Mouse (Mus musculus) forebrain, embryonic 12.5 days (tissue): ENCODE measurements at regions not wholly inside any gene's neighbourhood (a gene's known extent, or its start where the extent isn't known, plus 50 kb on each side); places are given as distances from the start of the nearest gene placed in this dataset.
A peak's percentile ranks its signal among the peaks of the same experiment; 100 is the strongest.

ENCODE experiments used
- ATAC-seq: fragments of 200-750 bp; cut with Nextera tagmentation; 2 replicates; pipeline ENCODE4 v1.8.0; 2017; ENCODE audit warnings: moderate TSS enrichment; ENCODE audit not compliant: low FRiP score
- H3K27ac ChIP-seq: fragments of 300-500 bp; sonication (generic); 2 replicates; pipeline ENCODE4 v1.5.1; 2016; ENCODE audit warnings: mild to moderate bottlenecking
- H3K27me3 ChIP-seq: fragments of 300-500 bp; sonication (generic); 2 replicates; pipeline ENCODE4 v1.6.1; 2016; ENCODE audit warnings: mild to moderate bottlenecking
- H3K36me3 ChIP-seq: fragments of 300-500 bp; sonication (generic); replicated peaks from 2 replicates; pipeline ENCODE4 v1.6.1; 2016; ENCODE audit warnings: mild to moderate bottlenecking
- H3K4me1 ChIP-seq: fragments of 300-500 bp; sonication (generic); 2 replicates; pipeline ENCODE4 v1.6.1; 2016
- H3K4me2 ChIP-seq: fragments of 300-500 bp; sonication (generic); 2 replicates; pipeline ENCODE4 v1.6.1; 2016; ENCODE audit warnings: mild to moderate bottlenecking, moderate library complexity
- H3K4me3 ChIP-seq: fragments of 300-500 bp; sonication (generic); replicated peaks from 2 replicates; pipeline ENCODE4 v1.5.1; 2016; ENCODE audit warnings: mild to moderate bottlenecking
- H3K9ac ChIP-seq: fragments of 300-500 bp; sonication (generic); 2 replicates; pipeline ENCODE4 v1.6.1; 2016; ENCODE audit warnings: mild to moderate bottlenecking
- H3K9me3 ChIP-seq: fragments of 300-500 bp; sonication (generic); 2 replicates; pipeline ENCODE4 v1.6.1; 2016
- WGBS: fragments of 180-500 bp; shearing (Covaris S2); methylation state at CpG from one replicate; pipeline ENCODE4 v1.1.7; 2016; 5-methylcytosine and 5-hydroxymethylcytosine counted together

DNA sequence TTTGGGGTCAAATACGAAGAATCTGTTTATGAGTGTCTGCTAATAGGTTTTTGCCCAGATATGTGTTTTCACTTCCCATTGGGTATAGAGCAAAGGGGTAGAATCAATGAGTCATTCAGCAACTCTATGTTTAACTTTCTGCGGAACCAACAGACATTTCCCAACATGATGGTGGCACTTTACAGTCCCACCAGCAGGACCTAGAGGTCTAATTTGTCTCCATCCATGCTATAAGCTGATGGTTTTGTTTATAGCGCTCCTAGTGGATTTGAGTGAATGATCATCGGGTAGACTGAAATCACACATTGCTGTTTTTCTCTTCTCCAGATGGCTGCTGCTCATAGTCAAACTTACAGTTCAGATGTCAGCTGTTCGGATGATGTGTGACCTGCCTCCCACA, 99.7 kb upstream of the Arid5b start:
- WGBS, result 89% methylated on average over 5 of the region's 5 CpGs

DNA sequence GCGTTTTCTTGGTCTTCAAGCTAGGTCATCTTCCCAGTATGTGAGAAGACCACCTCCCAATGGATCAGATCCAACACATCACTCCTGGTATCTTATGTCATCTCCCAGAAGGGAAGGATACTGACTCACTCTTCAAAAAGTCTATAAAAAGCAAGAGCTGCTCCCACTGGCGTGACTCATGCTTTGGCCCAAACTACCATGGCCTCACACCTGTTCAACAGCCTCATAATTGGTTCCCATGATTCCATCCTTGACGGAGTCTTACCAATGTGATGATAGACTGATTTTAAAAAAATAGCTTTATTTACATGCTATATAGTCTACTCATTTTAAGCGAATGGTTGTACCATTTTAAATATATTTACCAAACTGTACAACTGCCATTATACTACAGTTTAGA, 98.9 kb upstream of the Arid5b start:
- H3K4me1 ChIP-seq, result no peaks in the 10 kb centered on the region
- H3K9ac ChIP-seq, result no peak overlapping the region
- no peak overlapping the region for H3K27ac ChIP-seq
- 95% methylated on average over 4 of the region's 4 CpGs for WGBS
- no peaks in the 10 kb centered on the region for H3K36me3 ChIP-seq
- ATAC-seq, result no peak
- no peak overlapping the region for H3K4me3 ChIP-seq
- no peaks in the 10 kb centered on the region for H3K27me3 ChIP-seq
- no peak overlapping the region for H3K4me2 ChIP-seq
- H3K9me3 ChIP-seq, result no peaks in the 10 kb centered on the region

More for the DNA sequence above, 99.7 kb upstream of the Arid5b start:
- Histone ChIP-seq H3K27me3 (no peaks in the 10 kb centered on the region), H3K9ac (no peak overlapping the region), H3K9me3 (no peaks in the 10 kb centered on the region), H3K4me2 (no peak overlapping the region), H3K4me3 (no peak overlapping the region), H3K27ac (no peak overlapping the region), H3K36me3 (no peaks in the 10 kb centered on the region), H3K4me1 (no peaks in the 10 kb centered on the region)
- ATAC-seq, result no peak

DNA sequence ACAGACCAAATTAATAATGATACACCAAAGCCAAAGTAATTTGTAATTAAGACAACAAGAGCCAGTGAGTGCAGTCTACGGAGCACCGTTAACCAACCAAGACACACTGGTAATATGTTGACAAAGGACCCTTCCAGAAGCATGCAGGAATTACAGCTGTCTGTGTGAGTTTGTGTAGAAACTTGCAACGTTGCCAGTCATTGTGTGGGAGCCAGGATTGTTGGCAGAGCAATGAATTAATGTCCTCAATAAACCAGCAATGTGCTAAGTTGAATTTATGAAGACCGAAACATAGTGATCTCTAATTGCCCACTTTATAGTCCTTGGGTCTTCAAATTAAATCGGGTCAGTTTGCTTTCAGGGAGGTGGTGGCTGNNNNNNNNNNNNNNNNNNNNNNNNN, 95.3 kb upstream of the Arid5b start:
- no peaks in the 10 kb centered on the region for H3K27me3 ChIP-seq
- ATAC-seq, result no peak
- H3K9me3 ChIP-seq, result no peaks in the 10 kb centered on the region
- H3K27ac ChIP-seq, result no peak overlapping the region
- no peaks in the 10 kb centered on the region for H3K4me1 ChIP-seq
- H3K36me3 ChIP-seq, result no peaks in the 10 kb centered on the region
- H3K4me2 ChIP-seq, result no peak overlapping the region
- H3K9ac ChIP-seq, result no peak overlapping the region
- WGBS, result 78% methylated on average over 5 of the region's 5 CpGs
- H3K4me3 ChIP-seq, result no peak overlapping the region

DNA sequence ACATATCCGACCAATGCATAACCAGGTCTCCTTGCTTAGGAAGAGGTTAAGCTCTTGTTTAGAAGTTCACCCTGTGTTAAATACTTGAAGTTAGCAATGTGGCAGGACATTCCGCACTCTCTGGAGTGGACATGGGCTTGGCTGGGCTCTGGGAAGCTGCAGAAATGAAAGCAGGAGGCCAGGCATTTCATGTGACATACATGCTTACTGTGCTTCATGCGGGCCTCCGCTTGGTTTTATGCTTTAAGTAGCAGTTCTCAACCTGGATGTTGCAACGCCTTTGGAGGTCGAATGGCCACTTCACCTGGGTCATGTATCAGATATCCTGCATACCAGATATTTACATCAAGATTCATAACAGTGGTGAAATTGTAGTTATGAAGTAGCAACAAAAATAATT, 93.2 kb upstream of the Arid5b start:
- no peak overlapping the region for H3K9ac ChIP-seq
- H3K4me1 ChIP-seq, result no peaks in the 10 kb centered on the region
- ATAC-seq, result no peak
- H3K4me2 ChIP-seq, result no peak overlapping the region
- no peaks in the 10 kb centered on the region for H3K36me3 ChIP-seq
- H3K27ac ChIP-seq, result no peak overlapping the region
- no peaks in the 10 kb centered on the region for H3K9me3 ChIP-seq
- WGBS, result 94% methylated on average over 6 of the region's 6 CpGs
- H3K27me3 ChIP-seq, result no peaks in the 10 kb centered on the region
- H3K4me3 ChIP-seq, result no peak overlapping the region

DNA sequence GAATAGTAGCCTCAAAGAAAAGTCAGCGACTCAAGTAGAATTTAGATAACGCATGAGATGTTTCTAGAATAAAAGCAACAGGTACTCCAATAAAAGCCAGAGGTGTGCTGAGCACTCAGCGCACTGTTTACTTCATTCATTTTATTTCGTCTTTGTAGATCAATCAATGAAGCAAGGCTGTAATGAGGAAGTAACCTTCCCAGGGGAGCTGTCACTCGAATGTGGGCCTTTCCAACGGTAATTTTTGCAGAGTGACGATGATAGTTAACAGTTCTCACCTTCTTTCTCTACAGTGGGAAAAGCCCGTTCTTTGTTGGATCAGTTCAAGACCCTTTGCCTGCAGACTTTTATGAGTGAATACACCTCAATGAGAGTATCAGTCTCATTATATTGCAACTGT, 92.4 kb upstream of the Arid5b start:
- Histone ChIP-seq H3K36me3 (no peaks in the 10 kb centered on the region), H3K4me1 (no peaks in the 10 kb centered on the region), H3K9ac (no peak overlapping the region), H3K27ac (no peak overlapping the region), H3K4me3 (no peak overlapping the region), H3K4me2 (no peak overlapping the region), H3K9me3 (no peaks in the 10 kb centered on the region), H3K27me3 (no peaks in the 10 kb centered on the region)
- no peak for ATAC-seq
- 91% methylated on average over 8 of the region's 8 CpGs for WGBS

DNA sequence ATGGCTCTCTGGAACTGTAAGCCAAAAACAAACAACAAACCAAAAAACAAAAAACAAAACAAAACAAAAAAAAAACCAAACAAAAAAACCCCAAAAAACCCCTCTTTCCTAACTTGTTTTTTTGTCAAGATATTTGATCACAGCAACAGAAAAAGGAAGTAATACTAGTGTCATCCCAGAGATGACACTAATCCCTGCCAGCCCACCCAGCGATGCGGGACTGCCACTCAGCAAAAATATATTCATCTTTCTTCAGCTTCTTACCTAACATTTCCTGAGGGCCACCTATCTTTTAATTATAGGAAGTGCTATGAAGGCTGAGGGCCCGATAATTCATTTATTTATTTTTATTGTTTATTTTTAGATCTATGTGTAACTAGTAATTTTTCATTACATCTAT, 88.3 kb upstream of the Arid5b start:
- Histone ChIP-seq H3K9ac (no peak overlapping the region), H3K27ac (no peak overlapping the region)
- WGBS, result 97% methylated on average over 3 of the region's 3 CpGs

DNA sequence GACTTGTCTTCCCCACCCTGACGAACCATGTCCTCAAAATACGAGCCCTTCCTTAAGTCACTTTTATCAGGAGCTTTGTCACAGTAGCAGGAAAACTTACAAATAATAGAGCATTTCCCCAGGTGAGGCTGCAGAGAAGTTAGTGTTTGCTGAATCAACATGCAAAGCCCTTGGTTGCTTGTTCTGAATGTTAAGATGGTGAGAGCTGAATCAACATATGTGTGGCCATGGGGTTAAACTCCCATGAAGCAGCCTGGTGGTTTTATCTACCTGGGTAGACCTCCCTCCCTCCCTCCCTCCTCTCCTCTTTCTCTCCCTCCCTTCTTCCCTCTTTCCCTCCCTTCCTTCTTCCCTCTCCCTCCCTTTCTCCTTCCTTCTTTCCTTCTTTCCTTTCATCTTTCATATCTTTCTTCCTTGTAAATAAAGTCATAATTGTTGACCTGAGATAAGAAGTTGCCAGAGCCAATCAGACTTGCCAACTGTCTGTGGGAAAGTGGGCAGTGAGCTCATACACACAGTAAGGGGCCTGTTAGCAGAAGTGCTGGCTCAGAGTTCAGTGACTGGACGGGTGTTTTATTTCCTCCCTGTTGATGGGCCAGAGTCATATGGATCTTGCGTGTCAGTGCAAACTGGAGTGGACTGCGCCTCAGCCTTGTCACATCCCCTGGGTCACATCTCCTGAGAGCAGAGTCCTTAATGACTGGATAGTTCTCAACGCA, 82.4 kb upstream of the Arid5b start:
- Histone ChIP-seq H3K36me3 (no peaks in the 10 kb centered on the region), H3K27ac (no peak overlapping the region), H3K4me3 (no peak overlapping the region), H3K4me1 (peaks cover 3% of the 10 kb centered on the region), H3K9ac (no peak overlapping the region), H3K9me3 (peaks cover 5% of the 10 kb centered on the region; the same call in 1 of the 2 replicates), H3K4me2 (no peak overlapping the region), H3K27me3 (no peaks in the 10 kb centered on the region)
- ATAC-seq, result no peak
- 87% methylated on average over 6 of the region's 6 CpGs for WGBS

More for the DNA sequence above, 88.3 kb upstream of the Arid5b start:
- Histone ChIP-seq H3K4me1 (no peaks in the 10 kb centered on the region), H3K9me3 (peaks cover 5% of the 10 kb centered on the region; the same call in 1 of the 2 replicates), H3K4me2 (no peak overlapping the region), H3K27me3 (no peaks in the 10 kb centered on the region), H3K36me3 (no peaks in the 10 kb centered on the region), H3K4me3 (no peak overlapping the region)
- no peak for ATAC-seq

DNA sequence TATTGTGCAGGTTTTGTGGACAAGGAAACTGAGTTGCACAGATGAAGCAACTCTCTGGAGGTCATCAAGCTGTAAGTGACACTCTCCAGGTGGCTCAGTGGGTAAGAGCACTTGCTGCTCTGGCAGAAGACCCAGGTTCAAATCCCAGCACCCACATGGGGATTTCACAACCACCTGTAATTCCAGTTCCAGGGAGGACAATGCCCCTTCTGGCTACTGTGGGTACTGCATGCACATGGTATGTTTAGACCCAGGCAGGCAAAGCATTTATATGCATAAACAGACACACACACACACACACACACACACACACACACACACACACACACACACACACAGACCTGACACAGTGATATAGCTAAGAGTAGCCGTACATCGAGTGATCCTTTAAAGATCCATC, 80.6 kb upstream of the Arid5b start:
- H3K4me1 ChIP-seq, result peaks cover 18% of the 10 kb centered on the region
- H3K27ac ChIP-seq, result no peak overlapping the region
- H3K9ac ChIP-seq, result no peak overlapping the region
- H3K27me3 ChIP-seq, result no peaks in the 10 kb centered on the region
- 100% methylated on average over 2 of the region's 2 CpGs for WGBS
- H3K36me3 ChIP-seq, result no peaks in the 10 kb centered on the region
- ATAC-seq, result no peak
- H3K4me2 ChIP-seq, result no peak overlapping the region
- no peak overlapping the region for H3K4me3 ChIP-seq
- no peaks in the 10 kb centered on the region for H3K9me3 ChIP-seq

DNA sequence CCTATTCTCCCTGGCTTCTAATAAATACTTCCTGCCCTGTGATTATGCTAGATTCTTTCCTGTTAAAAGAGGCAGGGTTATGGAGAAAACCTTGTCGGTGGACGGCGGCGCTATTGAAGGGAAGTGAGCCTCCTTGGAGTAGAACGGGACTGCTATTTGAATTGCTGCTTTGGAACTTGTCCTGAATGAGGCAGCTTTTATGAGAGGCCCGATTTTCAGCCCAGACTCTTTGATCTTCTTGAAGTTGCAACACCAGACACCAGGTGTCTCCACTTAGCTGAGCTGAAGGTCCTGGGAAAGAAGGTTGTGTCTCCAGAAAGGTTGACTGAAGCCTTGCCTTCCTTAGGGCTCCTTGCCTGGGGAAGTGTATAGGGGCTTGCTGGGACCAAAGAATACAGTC, 78.4 kb upstream of the Arid5b start:
- H3K4me2 ChIP-seq, result no peak overlapping the region
- peaks cover 29% of the 10 kb centered on the region for H3K4me1 ChIP-seq
- H3K4me3 ChIP-seq, result no peak overlapping the region
- no peaks in the 10 kb centered on the region for H3K9me3 ChIP-seq
- ATAC-seq, result no peak
- H3K27me3 ChIP-seq, result no peaks in the 10 kb centered on the region
- no peak overlapping the region for H3K27ac ChIP-seq
- no peaks in the 10 kb centered on the region for H3K36me3 ChIP-seq
- H3K9ac ChIP-seq, result no peak overlapping the region
- WGBS, result 74% methylated on average over 6 of the region's 6 CpGs

DNA sequence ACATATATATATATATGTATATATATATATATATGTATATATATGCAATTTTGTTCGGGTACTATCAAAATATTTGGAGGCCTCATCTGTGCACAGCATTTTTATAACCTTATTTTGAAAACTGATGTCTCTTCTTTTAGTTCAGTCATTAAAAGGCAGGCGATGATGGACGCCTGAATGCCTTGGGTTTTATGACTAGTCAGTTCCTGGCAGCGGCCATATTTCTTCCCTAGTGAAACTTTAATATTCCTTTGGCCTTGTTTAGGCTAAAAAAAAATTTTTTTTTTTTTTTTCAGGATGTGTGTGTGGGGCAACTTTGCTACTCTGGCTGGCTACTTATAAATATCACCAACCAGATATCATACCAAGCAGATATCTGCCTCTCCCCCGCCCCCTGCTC, 78.0 kb upstream of the Arid5b start:
- Histone ChIP-seq H3K4me2 (no peak overlapping the region), H3K9ac (no peak overlapping the region), H3K9me3 (no peaks in the 10 kb centered on the region), H3K27ac (no peak overlapping the region), H3K27me3 (no peaks in the 10 kb centered on the region), H3K4me3 (no peak overlapping the region), H3K36me3 (no peaks in the 10 kb centered on the region), H3K4me1 (peaks cover 29% of the 10 kb centered on the region)
- ATAC-seq, result no peak
- WGBS, result 91% methylated on average over 5 of the region's 5 CpGs

DNA sequence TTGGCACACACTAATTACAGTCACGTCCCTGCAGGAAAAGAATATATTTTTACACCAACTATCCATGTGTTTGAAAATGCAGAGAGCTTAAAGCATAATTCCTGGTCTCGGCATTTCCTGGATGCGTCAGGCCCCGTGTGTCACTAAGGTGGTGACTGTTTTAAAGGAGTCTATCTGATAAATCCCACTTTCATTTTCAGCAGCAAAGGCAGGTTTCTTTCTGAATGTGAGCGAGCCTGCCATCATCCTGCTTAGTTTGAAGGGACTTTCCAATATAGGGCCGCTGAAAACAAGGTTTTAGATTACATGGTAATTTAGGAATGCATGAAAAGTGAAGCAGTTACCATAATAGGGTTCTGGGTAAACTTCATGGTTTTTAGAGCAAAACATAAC, 77.5 kb upstream of the Arid5b start:
- Histone ChIP-seq H3K4me2 (peak overlapping the region; percentile 17), H3K4me3 (no peak overlapping the region), H3K27ac (peak overlapping the region; percentile 36; the same call in 1 of the 2 replicates), H3K9ac (no peak overlapping the region), H3K36me3 (no peaks in the 10 kb centered on the region), H3K9me3 (no peaks in the 10 kb centered on the region), H3K4me1 (peaks cover 29% of the 10 kb centered on the region), H3K27me3 (no peaks in the 10 kb centered on the region)
- ATAC-seq, result peak; percentile 31; the same call in 1 of the 2 replicates
- WGBS, result 20% methylated on average over 6 of the region's 6 CpGs

DNA sequence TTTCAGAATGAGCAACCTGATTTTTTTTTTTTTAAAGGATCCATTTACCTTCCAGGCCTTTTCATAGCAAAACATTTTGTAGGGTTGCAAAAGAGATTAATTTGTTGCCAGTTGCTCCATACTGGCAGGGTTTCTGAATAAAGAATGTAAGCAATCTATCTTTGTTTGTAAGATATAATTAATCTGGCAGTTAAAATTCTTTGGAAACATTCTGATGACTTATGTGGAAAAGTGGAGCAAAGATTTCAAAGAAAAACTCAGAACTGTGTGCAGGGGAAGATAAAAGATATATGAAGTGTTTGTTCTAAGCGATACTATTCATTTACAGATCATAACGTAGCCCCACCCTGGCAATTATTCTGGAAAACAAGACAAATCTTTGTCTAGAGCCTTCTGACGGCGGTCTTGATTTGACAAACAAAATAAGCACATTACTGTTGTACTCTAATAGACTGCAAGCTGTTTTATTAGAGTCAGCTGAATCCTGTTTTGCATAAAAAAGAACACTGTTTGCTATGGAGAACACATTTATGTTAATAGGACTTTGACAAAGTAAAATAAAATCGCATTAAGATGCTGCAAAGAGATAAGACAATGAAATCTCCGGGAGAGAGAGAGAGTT, 77.0 kb upstream of the Arid5b start:
- Histone ChIP-seq H3K27me3 (no peaks in the 10 kb centered on the region), H3K9ac (no peak overlapping the region), H3K4me2 (peak overlapping the region; percentile 17), H3K4me3 (no peak overlapping the region), H3K36me3 (no peaks in the 10 kb centered on the region), H3K9me3 (no peaks in the 10 kb centered on the region), H3K27ac (peak overlapping the region; percentile 36; the same call in 1 of the 2 replicates), H3K4me1 (peaks cover 29% of the 10 kb centered on the region)
- peak; percentile 42; the same call in 1 of the 2 replicates for ATAC-seq
- WGBS, result 4% methylated on average over 6 of the region's 6 CpGs
